Mouse (Mus musculus) ES-Bruce4 (cell line): ENCODE measurements around the gene AW551984. TPM values are rescaled to one million over a fixed set of nuclear protein-coding genes. Genes with fewer than 3 reads are reported as not detected.
A peak's percentile ranks its signal among the peaks of the same experiment; 100 is the strongest.

Experiments used
- H3K27ac ChIP-seq: 2 replicates; pipeline ENCODE4 v1.5.1; 2012; ENCODE audit warnings: low read length, inconsistent platforms; ENCODE audit not compliant: insufficient read depth
- H3K27me3 ChIP-seq: 2 replicates; pipeline ENCODE4 v1.6.1; 2012; ENCODE audit warnings: mild to moderate bottlenecking, low read length, inconsistent platforms; ENCODE audit not compliant: control insufficient read depth, poor library complexity, insufficient read depth, severe bottlenecking
- H3K36me3 ChIP-seq: 2 replicates; pipeline ENCODE4 v1.6.1; 2012; ENCODE audit warnings: inconsistent platforms, mild to moderate bottlenecking, low read length, moderate library complexity; ENCODE audit not compliant: control insufficient read depth, poor library complexity, insufficient read depth, severe bottlenecking
- H3K4me1 ChIP-seq: one replicate; pipeline ENCODE4 v1.8.1; 2011; ENCODE audit warnings: low read length; ENCODE audit not compliant: control insufficient read depth, insufficient read depth
- H3K4me3 ChIP-seq: 2 replicates; pipeline ENCODE4 v1.5.1; 2011; ENCODE audit warnings: low read depth, mild to moderate bottlenecking, low read length
- H3K9ac ChIP-seq: 2 replicates; pipeline ENCODE4 v1.6.1; 2012; ENCODE audit warnings: low read depth, mild to moderate bottlenecking, inconsistent platforms; ENCODE audit not compliant: poor library complexity, severe bottlenecking
- H3K9me3 ChIP-seq: replicated peaks from 2 replicates; pipeline ENCODE4 v1.6.1; 2012; ENCODE audit warnings: mild to moderate bottlenecking, low read length, inconsistent platforms; ENCODE audit not compliant: control insufficient read depth, poor library complexity, insufficient read depth, severe bottlenecking
- CTCF ChIP-seq: IDR thresholded peaks from one replicate; pipeline ENCODE4 v1.8.1; 2011; ENCODE audit warnings: low read depth, low read length
- EP300 ChIP-seq: IDR thresholded peaks from 2 replicates; pipeline ENCODE4 v1.6.1; 2011; ENCODE audit warnings: low read depth, low read length; ENCODE audit not compliant: insufficient read depth
- POLR2A ChIP-seq: IDR thresholded peaks from one replicate; pipeline ENCODE4 v1.8.1; 2011; ENCODE audit warnings: low read length; ENCODE audit not compliant: insufficient read depth
- polyA plus RNA-seq: library from polyadenylated mRNA; stranded (reverse); fragments of >200 nt; gene quantifications from 2 replicates; pipeline ENCODE4 v1.2.4, GENCODE M21; 2011; ENCODE audit warnings: low read depth; ENCODE audit not compliant: missing spikeins, insufficient read depth, insufficient read length

The AW551984 gene
- 1.5 and 2.0 TPM in 2 replicates for polyA plus RNA-seq

GRCm38 (mm10) chr9:39603999-39604453 lies at the start of gene AW551984:
AW551984 (minus strand) TSS chr9:39604403.
- H3K9me3 ChIP-seq = no peaks in the 10 kb centered on the region
- no peak within 1 kb of the TSS for H3K27ac ChIP-seq
- H3K9ac ChIP-seq = no peak within 1 kb of the TSS
- 0 out of 2 replicates have a peak within 1 kb of the TSS, but pooled peaks have one; percentile 6 for H3K4me3 ChIP-seq
- no peak for TF ChIP-seq CTCF
- TF ChIP-seq POLR2A = no peak
- no peak for TF ChIP-seq EP300
- peaks cover 4% of the 10 kb centered on the region for H3K4me1 ChIP-seq
- no peaks in the 10 kb centered on the region; the same call in 1 of the 2 replicates for H3K27me3 ChIP-seq
- H3K36me3 ChIP-seq = no peaks in the 10 kb centered on the region

GRCm38 (mm10) chr9:39647382-39647781 lies 43.2 kb upstream of the AW551984 start:
- H3K4me3 ChIP-seq = no peak overlapping the region
- TF ChIP-seq EP300 (no peak), CTCF (no peak)
- no peaks in the 10 kb centered on the region for H3K4me1 ChIP-seq
- no peak overlapping the region for H3K27ac ChIP-seq
- no peak overlapping the region for H3K9ac ChIP-seq
- H3K9me3 ChIP-seq = no peaks in the 10 kb centered on the region
- no peaks in the 10 kb centered on the region for H3K36me3 ChIP-seq
- H3K27me3 ChIP-seq = no peaks in the 10 kb centered on the region

- no peak within 1 kb of the TSS for H3K9ac ChIP-seq
Measured at GRCm38 (mm10) chr9:39644785-39645184, 40.6 kb upstream of the AW551984 start, which contains the start of gene Olfr961. Olfr961 (plus strand) TSS chr9:39645085.

GRCm38 (mm10) chr9:39633913-39634594 lies 29.9 kb upstream of the AW551984 start:
- no peaks in the 10 kb centered on the region for H3K27me3 ChIP-seq
- no peak overlapping the region for H3K4me3 ChIP-seq
- no peak for TF ChIP-seq EP300
- no peak for TF ChIP-seq POLR2A
- no peak for TF ChIP-seq CTCF
- no peaks in the 10 kb centered on the region for H3K36me3 ChIP-seq
- H3K4me1 ChIP-seq = no peaks in the 10 kb centered on the region
- H3K9me3 ChIP-seq = no peaks in the 10 kb centered on the region
- no peak overlapping the region for H3K9ac ChIP-seq
- no peak overlapping the region for H3K27ac ChIP-seq

More at GRCm38 (mm10) chr9:39644785-39645184, 40.6 kb upstream of the AW551984 start, which contains the start of gene Olfr961:
- no peaks in the 10 kb centered on the region for H3K27me3 ChIP-seq
- no peaks in the 10 kb centered on the region for H3K36me3 ChIP-seq
- no peak within 1 kb of the TSS for H3K4me3 ChIP-seq
- H3K9me3 ChIP-seq = no peaks in the 10 kb centered on the region
- H3K27ac ChIP-seq = no peak within 1 kb of the TSS
- H3K4me1 ChIP-seq = no peaks in the 10 kb centered on the region
- no peak for TF ChIP-seq POLR2A
- TF ChIP-seq CTCF = no peak
- TF ChIP-seq EP300 = no peak

- no peak overlapping the region for H3K9ac ChIP-seq
Measured at GRCm38 (mm10) chr9:39629069-39629468, 24.9 kb upstream of the AW551984 start.

GRCm38 (mm10) chr9:39624711-39625110 lies 20.5 kb upstream of the AW551984 start:
- Histone ChIP-seq H3K27ac (no peak overlapping the region), H3K36me3 (no peaks in the 10 kb centered on the region), H3K9me3 (no peaks in the 10 kb centered on the region), H3K4me3 (no peak overlapping the region), H3K4me1 (no peaks in the 10 kb centered on the region), H3K27me3 (no peaks in the 10 kb centered on the region), H3K9ac (no peak overlapping the region)
- TF ChIP-seq EP300 (no peak), CTCF (no peak), POLR2A (no peak)

More at GRCm38 (mm10) chr9:39629069-39629468, 24.9 kb upstream of the AW551984 start:
- Histone ChIP-seq H3K27me3 (no peaks in the 10 kb centered on the region), H3K27ac (no peak overlapping the region), H3K36me3 (no peaks in the 10 kb centered on the region), H3K4me1 (no peaks in the 10 kb centered on the region), H3K9me3 (no peaks in the 10 kb centered on the region), H3K4me3 (no peak overlapping the region)
- no peak for TF ChIP-seq EP300
- TF ChIP-seq POLR2A = no peak
- no peak for TF ChIP-seq CTCF
